Mouse (Mus musculus): ENCODE measurements around the gene Ubxn7.

Ubxn7 gene

DNA sequence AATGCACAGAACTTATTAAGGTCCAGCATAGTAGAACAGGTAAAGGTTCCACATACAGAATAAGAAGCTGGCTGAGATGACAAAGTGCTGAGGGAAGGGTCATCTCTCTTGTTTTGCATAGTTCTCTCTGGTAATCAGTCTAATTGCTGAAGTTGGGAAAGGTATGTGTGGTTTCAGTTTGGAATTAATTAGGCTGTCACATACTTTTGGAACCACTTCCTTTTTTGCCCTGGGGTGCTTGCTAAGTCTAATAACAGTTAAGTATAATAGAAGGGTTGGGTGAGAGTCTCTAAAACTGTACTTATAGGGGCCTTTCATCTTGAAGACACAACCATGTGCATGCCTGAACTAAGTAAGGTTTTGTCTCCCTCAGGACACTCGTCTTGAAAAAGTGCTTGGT, 104.6 kb downstream of the Ubxn7 start:
- DNase-seq: no peak

DNA sequence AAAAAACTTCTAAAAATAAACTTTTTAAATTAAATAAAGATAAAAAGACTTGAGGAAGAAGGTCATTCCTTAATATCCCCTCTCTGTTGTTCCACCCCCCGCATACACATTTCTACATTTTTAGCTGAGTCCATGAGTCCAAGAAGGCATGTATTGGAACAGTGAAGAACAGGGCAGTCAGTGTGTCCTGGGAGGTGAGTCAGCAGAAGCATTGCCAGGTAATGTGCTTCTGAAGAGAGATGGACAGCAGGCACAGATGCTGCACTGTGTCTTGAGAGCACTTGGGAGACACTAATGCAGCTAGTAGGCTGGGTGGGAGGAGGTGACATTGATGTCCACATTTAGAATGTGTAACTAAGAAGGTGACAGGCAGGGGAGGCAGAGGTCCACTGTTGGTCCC, 105.2 kb downstream of the Ubxn7 start:
- DNase-seq: no peak

DNA sequence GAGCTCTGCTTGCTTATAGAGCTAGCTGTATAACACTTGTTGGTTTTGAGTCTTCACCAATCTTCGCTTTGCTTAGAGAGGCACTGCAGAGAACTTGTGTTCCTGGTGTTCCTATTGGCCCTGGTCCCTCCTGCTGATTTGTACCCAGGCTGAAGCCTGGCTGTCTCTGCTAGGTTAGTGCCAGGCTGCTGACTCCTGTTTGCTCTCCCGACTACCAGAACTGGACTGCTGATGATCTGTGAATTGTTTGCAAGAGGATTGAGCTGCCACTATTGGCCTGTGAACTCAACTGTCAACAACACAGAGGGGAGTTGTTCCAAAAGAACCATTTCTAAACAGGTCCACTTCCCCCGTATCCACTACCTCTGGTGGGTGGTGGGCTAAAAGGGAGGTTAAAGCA, 109.4 kb downstream of the Ubxn7 start:
- no peak for DNase-seq

Data from thymus, postnatal 25 days (tissue).